Mouse (Mus musculus) liver (tissue): ENCODE data around the gene Fzd9.

Source experiments
- DNase-seq: peaks from one replicate; pipeline ENCODE4 v3.0.0-alpha.2; 2020; ENCODE audit warnings: mixed read lengths

Gene Fzd9

DNA sequence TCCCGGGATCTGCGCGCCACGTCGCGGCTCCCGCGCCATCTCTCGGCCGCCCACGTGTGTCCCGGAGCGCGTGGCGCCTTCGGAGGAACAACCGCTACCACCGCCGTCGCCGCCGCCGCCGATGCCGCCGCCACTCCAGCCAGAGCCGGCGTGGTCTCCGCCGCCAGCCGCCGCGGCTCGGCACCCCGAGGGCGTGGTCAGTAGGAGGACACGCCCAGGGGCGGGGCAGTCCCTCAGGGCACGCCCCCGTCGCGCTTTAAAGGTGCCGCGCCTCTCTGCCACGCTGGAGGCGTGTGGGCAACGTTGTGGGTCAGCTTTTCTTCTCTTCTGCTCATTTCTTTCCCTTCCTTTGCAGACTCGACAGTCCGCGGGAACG lies at the start of gene Fzd9:
Gene Fzd9 (minus strand): TSS at position 152 of the 376 bp plus-strand sequence.
- peak; percentile 83 for DNase-seq

- no peak for DNase-seq
These were observed 41.0 kb upstream of the Fzd9 start for GRCm38 (mm10) chr5:135292001-135292400.

DNA sequence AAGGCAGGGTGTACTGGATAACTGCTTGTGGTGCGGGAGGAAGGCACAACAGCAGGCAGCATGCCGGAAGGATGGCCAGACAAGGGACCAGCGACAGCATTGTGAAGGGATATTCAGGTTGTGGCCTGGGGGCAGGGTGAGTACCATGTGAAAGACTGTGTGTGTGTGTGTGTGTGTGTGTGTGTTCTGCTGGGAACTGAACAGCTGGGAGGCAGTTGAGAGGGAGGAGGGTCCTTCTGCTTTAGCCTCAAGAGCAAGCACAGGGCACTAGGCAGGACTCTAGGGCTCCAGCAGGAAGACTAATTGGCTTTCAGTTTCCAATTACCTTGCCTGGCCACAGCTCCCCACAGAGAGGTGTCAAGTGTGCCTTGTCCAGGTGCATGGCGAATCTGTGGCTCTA lies 40.2 kb upstream of the Fzd9 start:
- no peak for DNase-seq

DNA sequence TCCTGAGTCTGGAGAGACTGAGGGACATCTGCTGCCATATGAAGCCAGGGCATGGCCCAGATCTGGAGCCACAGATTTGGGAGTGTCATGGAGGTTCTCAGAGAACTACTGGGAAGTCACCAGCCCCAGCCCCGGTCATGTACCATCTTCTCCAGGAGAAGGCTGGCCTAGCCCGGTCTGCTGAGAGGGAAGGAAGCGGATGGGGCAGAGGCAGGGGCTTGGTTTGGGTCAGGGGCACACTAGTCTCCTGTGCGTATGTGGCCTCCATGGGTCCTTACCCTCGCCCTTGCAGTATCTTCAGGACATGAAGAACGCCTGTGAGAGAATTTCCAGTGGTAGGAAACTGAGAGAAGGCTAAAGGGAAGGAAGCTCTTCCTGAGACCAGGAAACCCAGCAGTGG lies 39.7 kb upstream of the Fzd9 start:
- no peak for DNase-seq

DNA sequence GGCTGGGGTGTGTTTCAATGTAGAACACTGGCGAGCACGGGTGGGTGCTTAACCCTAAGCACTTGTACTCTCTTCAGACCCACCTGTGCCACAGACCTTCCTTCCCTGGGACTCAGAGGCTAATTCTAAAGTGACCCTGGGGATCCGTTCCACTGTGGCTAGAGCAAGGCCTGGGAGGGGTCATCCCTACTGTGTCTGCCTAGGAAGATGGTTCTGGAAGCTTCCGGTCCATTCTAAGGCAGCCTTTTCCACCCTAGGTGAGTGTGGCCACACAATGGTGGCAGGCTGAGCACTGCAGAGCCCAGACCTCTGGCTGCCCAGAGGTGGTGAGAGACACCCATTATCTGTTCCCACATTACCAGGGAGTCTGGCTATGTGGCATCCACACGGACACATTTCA lies 35.9 kb upstream of the Fzd9 start:
- DNase-seq, result no peak

- DNase-seq, result peak; percentile 69
These were observed 35.2 kb upstream of the Fzd9 start for GRCm38 (mm10) chr5:135286185-135286584.

DNA sequence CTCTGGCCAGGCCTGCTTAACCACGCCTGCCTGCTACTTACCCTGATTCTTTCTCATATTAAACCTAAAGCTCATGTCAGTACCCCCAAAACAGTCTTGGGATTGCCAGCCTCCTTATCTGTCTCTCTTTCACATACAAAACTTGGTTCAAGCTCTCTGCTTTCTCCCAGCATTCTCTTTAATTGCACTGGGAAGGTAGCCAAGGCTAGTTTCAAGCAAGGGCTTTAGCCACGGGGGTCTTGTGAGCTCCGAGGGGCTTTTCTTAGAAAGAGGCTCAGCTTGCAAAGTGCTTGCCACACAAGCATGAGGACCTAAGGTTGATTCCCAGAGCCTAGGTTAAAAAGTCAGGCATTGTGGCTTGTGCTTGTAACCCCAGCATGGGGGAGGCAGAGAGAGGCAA lies 34.2 kb upstream of the Fzd9 start:
- DNase-seq, result no peak

DNA sequence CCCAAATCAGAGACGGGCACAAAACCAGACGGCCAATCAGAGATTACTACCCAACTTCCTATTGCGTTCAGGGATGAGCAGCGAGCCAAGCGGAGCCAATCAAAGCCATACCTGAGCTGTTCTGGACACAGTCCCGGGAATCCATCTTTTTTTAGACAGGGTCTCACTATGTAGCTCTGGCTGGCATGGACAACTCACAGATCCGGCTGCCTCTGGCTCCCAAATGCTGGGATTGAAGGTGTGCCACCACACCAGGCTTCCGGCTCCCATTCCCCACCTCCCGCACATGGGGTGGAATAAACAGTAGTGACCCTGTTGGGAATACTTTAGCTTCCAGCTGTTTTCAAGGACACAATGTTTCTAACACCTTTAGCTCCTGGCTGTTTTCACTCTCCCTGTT lies 29.2 kb upstream of the Fzd9 start:
- no peak for DNase-seq

- no peak for DNase-seq
These were observed 25.6 kb upstream of the Fzd9 start for GRCm38 (mm10) chr5:135276597-135276996.

DNA sequence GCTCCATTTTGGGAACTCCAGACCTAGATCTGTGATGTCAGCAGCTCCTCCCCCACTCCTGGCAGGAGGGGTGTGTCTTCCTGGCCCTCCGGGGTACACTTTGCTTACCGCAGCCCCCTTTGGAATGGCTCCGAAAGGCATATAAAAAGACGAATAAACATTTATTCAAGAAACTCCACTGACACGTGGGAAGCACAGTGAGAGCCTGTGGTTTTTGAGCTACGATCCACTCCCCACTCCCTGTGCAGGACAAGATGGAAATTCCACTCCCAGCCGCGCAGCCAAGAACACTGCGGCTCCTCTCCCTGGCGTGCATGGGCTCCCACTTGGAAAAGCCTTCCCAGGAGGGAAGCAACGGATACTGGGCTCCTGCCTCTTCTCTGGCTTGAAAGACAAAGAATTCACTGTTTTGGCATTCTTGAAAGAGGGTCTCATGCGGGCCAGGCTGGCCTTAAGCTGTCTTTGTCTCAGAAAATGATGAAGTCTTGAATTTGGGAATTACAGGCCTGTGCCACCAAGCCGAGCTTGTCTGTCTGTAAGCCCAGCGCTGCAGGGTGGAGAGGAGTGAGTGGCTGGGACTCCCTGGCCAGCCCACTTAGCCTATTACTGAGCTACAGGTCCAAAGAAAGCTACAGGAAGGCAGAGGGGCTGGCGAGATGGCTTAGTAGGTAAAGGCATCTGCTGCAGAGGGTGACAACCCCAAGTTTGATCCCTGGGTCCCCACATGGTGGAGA lies 23.8 kb upstream of the Fzd9 start:
- no peak for DNase-seq

- no peak for DNase-seq
These were observed 20.6 kb upstream of the Fzd9 start for GRCm38 (mm10) chr5:135271563-135272165.

GRCm38 (mm10) chr5:135270361-135270760 lies 19.3 kb upstream of the Fzd9 start:
- no peak for DNase-seq

GRCm38 (mm10) chr5:135269451-135269850 lies 18.4 kb upstream of the Fzd9 start:
- no peak for DNase-seq

GRCm38 (mm10) chr5:135264548-135264947 lies 13.5 kb upstream of the Fzd9 start:
- no peak for DNase-seq

- DNase-seq, result peak; percentile 30
These were observed 13.0 kb upstream of the Fzd9 start for GRCm38 (mm10) chr5:135263866-135264503.

DNA sequence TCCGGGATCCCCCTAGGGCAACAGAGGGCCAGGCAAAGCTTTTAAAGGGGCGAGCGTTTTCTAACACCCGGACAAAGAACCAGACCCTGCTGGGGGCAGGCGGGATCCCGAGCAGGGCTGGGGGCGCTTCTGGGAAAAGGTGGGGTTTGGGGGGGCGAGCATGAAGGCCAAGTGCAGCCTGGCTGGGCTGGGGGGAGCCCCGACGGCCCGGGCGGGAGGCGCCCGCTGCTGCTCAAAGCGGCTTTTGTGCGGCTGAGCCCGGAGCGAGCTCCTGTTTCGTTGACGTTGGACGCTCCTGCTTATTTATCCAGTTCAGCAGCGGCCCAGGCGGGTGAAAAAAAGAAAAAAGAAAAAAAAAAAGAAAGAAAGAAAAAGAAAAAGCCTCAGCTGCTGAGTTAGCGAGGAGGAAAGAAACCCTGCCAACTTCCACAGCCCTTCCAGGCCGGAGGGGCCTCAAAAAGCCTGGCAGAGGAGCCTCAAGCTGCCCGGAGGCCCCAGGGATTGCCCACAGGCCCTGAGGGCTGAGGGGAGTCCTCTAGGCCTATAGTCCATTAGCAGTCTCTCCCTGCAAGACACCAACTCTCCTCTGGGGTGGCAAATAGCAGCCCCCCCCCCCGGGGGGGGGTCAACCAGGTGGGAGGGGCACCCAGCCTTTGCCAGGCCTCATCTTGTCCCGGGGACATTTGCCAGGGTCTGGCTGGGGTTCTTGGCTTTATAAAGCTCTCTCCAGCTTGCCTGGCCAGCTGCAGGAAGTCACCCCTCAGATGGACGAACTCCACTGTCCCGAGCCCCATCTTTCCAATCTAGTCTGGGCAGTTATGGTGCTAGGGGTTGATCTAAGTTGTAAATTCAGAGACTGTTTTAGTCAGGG lies 7.5 kb upstream of the Fzd9 start:
- no peak for DNase-seq

GRCm38 (mm10) chr5:135257559-135257958 lies 6.5 kb upstream of the Fzd9 start:
- no peak for DNase-seq

- no peak for DNase-seq
These were observed 5.1 kb upstream of the Fzd9 start for GRCm38 (mm10) chr5:135256166-135256565.

DNA sequence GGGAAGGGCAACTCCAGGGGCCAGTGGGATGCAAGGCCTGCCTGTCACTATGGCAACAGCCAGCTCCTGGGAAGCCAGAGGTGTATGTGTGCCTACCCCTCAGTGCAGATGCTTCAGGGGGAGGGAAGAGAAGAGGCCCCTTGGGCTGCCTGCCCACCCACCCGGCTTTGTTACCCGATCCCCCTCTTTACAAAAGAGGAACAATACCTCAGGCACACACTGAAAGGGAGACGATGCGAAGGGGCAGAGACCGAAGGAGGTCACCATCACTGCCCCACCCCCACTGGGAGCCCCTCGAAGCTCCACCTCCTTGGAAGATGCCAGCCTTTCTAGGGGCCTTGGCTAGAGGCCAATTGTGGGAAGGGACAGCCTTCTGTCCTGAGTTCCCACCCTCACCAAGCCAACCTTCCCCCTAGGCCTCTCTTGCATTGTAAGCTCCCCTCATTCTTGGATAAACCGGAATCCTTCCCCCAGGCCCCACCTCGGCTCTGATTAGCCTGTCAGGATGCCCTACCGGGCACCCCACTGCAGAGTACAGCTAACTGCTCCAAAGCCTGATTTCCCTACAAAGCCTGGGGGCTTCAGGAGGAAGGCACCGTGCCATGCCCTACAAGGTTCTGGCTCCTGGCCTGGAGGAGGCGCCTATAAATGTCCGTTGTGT lies 2.8 kb upstream of the Fzd9 start:
- no peak for DNase-seq

- DNase-seq, result no peak
These were observed 598 bp downstream of the Fzd9 start for GRCm38 (mm10) chr5:135250186-135251078.

- no peak for DNase-seq
These were observed 1.9 kb downstream of the Fzd9 start for GRCm38 (mm10) chr5:135248956-135249676.
